29 mouse cellular contexts compared by ENCODE assay signal in genomic region chr4:64092857-64093256, GRCm38 (mm10). TPM values are rescaled to one million over a fixed set of nuclear protein-coding genes. Genes with fewer than 3 reads are reported as not detected.
A peak's percentile ranks its signal among the peaks of the same experiment; 100 is the strongest.
DNase-seq lines count a peak whose midpoint lies in the region; ATAC-seq and TF ChIP-seq lines count a peak whose summit lies in the region.
"Had no signal": no experiment of that assay in that cellular context is flagged by ENCODE, and none has a peak within 500 bp of the region (broad histone marks: within the 10 kb centered on the region; RNA-seq: fewer than 3 reads in every experiment).

No protein-coding gene starts in this region.

- no peak overlapping the region for H3K4me3 ChIP-seq in embryonic facial prominence, embryonic 14.5 days (ENCODE audit: low read depth, low read length)
- no peak overlapping the region for H3K4me3 ChIP-seq in embryonic facial prominence, embryonic 10.5 days
- no peak overlapping the region for H3K4me3 ChIP-seq in kidney, adult 2 months (ENCODE audit: insufficient read depth, low read depth, low read length)
- H3K4me3 ChIP-seq in left cerebral cortex, adult 2 months = no peak overlapping the region
- H3K4me3 ChIP-seq: embryonic facial prominence, embryonic 13.5 days; forebrain, embryonic 10.5 days; forebrain, embryonic 13.5 days; heart, embryonic 12.5 days; heart, embryonic 15.5 days had no signal

- H3K9me3 ChIP-seq in embryonic facial prominence, embryonic 14.5 days (ENCODE audit: control insufficient read depth, low read length) = no peaks in the 10 kb centered on the region
- no peaks in the 10 kb centered on the region for H3K9me3 ChIP-seq in embryonic facial prominence, embryonic 10.5 days
- H3K9me3 ChIP-seq: embryonic facial prominence, embryonic 13.5 days; forebrain, embryonic 10.5 days; forebrain, embryonic 13.5 days; heart, embryonic 12.5 days; heart, embryonic 15.5 days had no signal

- H3K27me3 ChIP-seq in embryonic facial prominence, embryonic 14.5 days (replicated peaks; ENCODE audit: control insufficient read depth, insufficient read depth, low read length) = no peaks in the 10 kb centered on the region
- H3K27me3 ChIP-seq in embryonic facial prominence, embryonic 10.5 days (replicated peaks; ENCODE audit: low read depth, poor library complexity, severe bottlenecking) = no peaks in the 10 kb centered on the region
- H3K27me3 ChIP-seq in kidney, adult 2 months (replicated peaks; ENCODE audit: control insufficient read depth, insufficient read depth, low read length) = no peaks in the 10 kb centered on the region
- H3K27me3 ChIP-seq: embryonic facial prominence, embryonic 13.5 days; forebrain, embryonic 13.5 days; heart, embryonic 12.5 days; heart, embryonic 15.5 days had no signal

- no peak overlapping the region for H3K4me2 ChIP-seq in embryonic facial prominence, embryonic 14.5 days (ENCODE audit: low read depth, low read length)
- H3K4me2 ChIP-seq: embryonic facial prominence, embryonic 13.5 days; forebrain, embryonic 13.5 days; heart, embryonic 12.5 days; heart, embryonic 15.5 days; hindbrain, embryonic 14.5 days had no signal

- ATAC-seq in embryonic facial prominence, embryonic 14.5 days (ENCODE audit: low read depth) = peak; percentile 33; the same call in 1 of the 2 replicates
- peak; percentile 50 for ATAC-seq in granulocyte monocyte progenitor cell, adult 5-6 weeks (replicated peaks; ENCODE audit: poor library complexity, severe bottlenecking)
- ATAC-seq in activated CD4-positive, CD25-positive, alpha-beta regulatory T cell, adult 4 months = no peak
- ATAC-seq: CD4-positive, CD25-positive, alpha-beta regulatory T cell, adult 4 months; forebrain, embryonic 13.5 days; forebrain, embryonic 16.5 days; hindbrain, postnatal 0 days; inflammation-experienced regulatory T-cells, adult 6 months; intestine, embryonic 16.5 days had no signal

- no peaks in the 10 kb centered on the region for H3K36me3 ChIP-seq in embryonic facial prominence, embryonic 14.5 days (ENCODE audit: control insufficient read depth, insufficient read depth, low read length)
- no peaks in the 10 kb centered on the region for H3K36me3 ChIP-seq in embryonic facial prominence, embryonic 10.5 days (replicated peaks)
- no peaks in the 10 kb centered on the region for H3K36me3 ChIP-seq in kidney, adult 2 months (ENCODE audit: control insufficient read depth, insufficient read depth, low read length)
- H3K36me3 ChIP-seq: embryonic facial prominence, embryonic 13.5 days; forebrain, embryonic 10.5 days; heart, embryonic 12.5 days; heart, embryonic 15.5 days had no signal

- H3K9ac ChIP-seq in embryonic facial prominence, embryonic 14.5 days (ENCODE audit: low read depth, low read length) = no peak overlapping the region
- H3K9ac ChIP-seq: embryonic facial prominence, embryonic 13.5 days; forebrain, embryonic 13.5 days; heart, embryonic 12.5 days; heart, embryonic 15.5 days; hindbrain, embryonic 14.5 days had no signal

- TF ChIP-seq POLR2A in kidney, adult 2 months (IDR thresholded peaks at IDR 0.05; ENCODE audit: low read depth, low read length) = no peak

- 52% methylated on average over 1 of the region's 1 CpGs for WGBS in embryonic facial prominence, embryonic 14.5 days
- WGBS in embryonic facial prominence, embryonic 10.5 days = 97% methylated on average over 1 of the region's 1 CpGs
- 81% methylated on average over 1 of the region's 1 CpGs for WGBS in kidney, adult 2 months

- TF ChIP-seq CTCF in kidney, adult 2 months (conservative IDR thresholded peaks at IDR 0.05; ENCODE audit: insufficient read depth, insufficient read length, low read depth, low read length) = no peak
- TF ChIP-seq CTCF in left cerebral cortex, adult 2 months (IDR thresholded peaks at IDR 0.05) = no peak

- H3K4me1 ChIP-seq in embryonic facial prominence, embryonic 14.5 days (ENCODE audit: control insufficient read depth, insufficient read depth, low read length) = no peaks in the 10 kb centered on the region
- no peaks in the 10 kb centered on the region for H3K4me1 ChIP-seq in embryonic facial prominence, embryonic 10.5 days
- H3K4me1 ChIP-seq in kidney, adult 2 months (ENCODE audit: control insufficient read depth, insufficient read depth, low read length) = no peaks in the 10 kb centered on the region
- H3K4me1 ChIP-seq: embryonic facial prominence, embryonic 13.5 days; forebrain, embryonic 10.5 days; forebrain, embryonic 13.5 days; heart, embryonic 12.5 days; heart, embryonic 15.5 days had no signal

- intact Hi-C loops in left cerebral cortex, adult 2 months (cut with DNase I) = no loop called here

- no peak overlapping the region for H3K27ac ChIP-seq in embryonic facial prominence, embryonic 14.5 days (replicated peaks; ENCODE audit: low read depth, low read length)
- no peak overlapping the region for H3K27ac ChIP-seq in embryonic facial prominence, embryonic 10.5 days (replicated peaks)
- H3K27ac ChIP-seq in kidney, adult 2 months (ENCODE audit: insufficient read depth, low read depth, low read length) = no peak overlapping the region
- H3K27ac ChIP-seq in left cerebral cortex, adult 2 months = no peak overlapping the region
- H3K27ac ChIP-seq: embryonic facial prominence, embryonic 13.5 days; forebrain, embryonic 10.5 days; forebrain, embryonic 13.5 days; heart, embryonic 15.5 days; hindbrain, embryonic 14.5 days; hindbrain, postnatal 0 days had no signal

- DNase-seq in embryonic facial prominence, embryonic 14.5 days (ENCODE audit: low spot score) = peak; percentile 38
- no peak for DNase-seq in embryonic facial prominence, embryonic 10.5 days (ENCODE audit: low spot score)
- DNase-seq in 3T3-L1 (ENCODE audit: low read depth, low spot score) = peak; percentile 69
- DNase-seq in Muller cell, postnatal 12 days (ENCODE audit: inconsistent ontology term) = peak; percentile 45
- no peak for DNase-seq in kidney, adult 2 months
- no peak for DNase-seq in left cerebral cortex, adult 2 months (ENCODE audit: extremely low spot score in 1 of 2, low spot score in 2 of 2)
- DNase-seq: adrenal gland, postnatal 10 days; adrenal gland, postnatal 36 days; cerebellum, adult 18-20 months; cerebellum, adult 9-10 months; cerebellum, postnatal 14 days; gastrocnemius, postnatal 10 days; gastrocnemius, postnatal 36 days; heart, adult 18-20 months; heart, postnatal 10 days; heart, postnatal 36 days had no signal

RNA-seq across cellular contexts. Expression of gene Tnc, which starts 46.0 kb away (rescaled TPM):
- 95.7 and 97.5 TPM in 2 replicates for polyA plus RNA-seq in embryonic facial prominence, embryonic 14.5 days (2014; fragmentation: Nextera tagmentation; extraction: Ambion mirVana)
- polyA plus RNA-seq in embryonic facial prominence, embryonic 10.5 days (2016; fragmentation: Nextera tagmentation; extraction: Ambion mirVana) = 2.9 and 7.1 TPM in 2 replicates
- not detected in 2 replicates for total RNA-seq in granulocyte monocyte progenitor cell, adult 5-6 weeks (2014; fragmentation: Nextera tagmentation)
- 0.17 TPM in 1 of 2 replicates, not detected in the other for total RNA-seq in granulocyte monocyte progenitor cell, adult 5-6 weeks (2017)
- 5.9 and 6.6 TPM in 2 replicates for polyA plus RNA-seq in kidney, adult 2 months (2012; rRNA removed)
- polyA plus RNA-seq in activated CD4-positive, CD25-positive, alpha-beta regulatory T cell, adult 4 months (2017; shearing (Covaris generic)) = under 1 TPM; 0.09 to 0.33 TPM
- total RNA-seq in left cerebral cortex, adult 2 months (2021) = 1 to 10 TPM; 2.8 to 3.4 TPM

Comparison
In these comparisons a context has a peak if more than half of its experiments do, and no peak if none do; other contexts are left out.
1. DNase-seq: peak in embryonic facial prominence, embryonic 14.5 days (single experiment), 3T3-L1 (single experiment) and Muller cell, postnatal 12 days (single experiment); none in embryonic facial prominence, embryonic 10.5 days (single experiment), kidney, adult 2 months (single experiment) and left cerebral cortex, adult 2 months (0 of 2).
2. RNA of gene Tnc, which starts 46.0 kb away (polyA plus RNA-seq): 95.7 to 97.5 TPM in embryonic facial prominence, embryonic 14.5 days; 2.9 to 7.1 TPM in embryonic facial prominence, embryonic 10.5 days, 5.9 to 6.6 TPM in kidney, adult 2 months and 0.09 to 0.33 TPM in activated CD4-positive, CD25-positive, alpha-beta regulatory T cell, adult 4 months; every median in the first group is over 10 times any median in the second.